Mouse (Mus musculus): ENCODE data around the gene Tbc1d15. TPM values are rescaled to one million over a fixed set of nuclear protein-coding genes. Genes with fewer than 3 reads are reported as not detected.

The Tbc1d15 gene
- polyA plus RNA-seq, 1 experiment, result 78.1 TPM

DNA sequence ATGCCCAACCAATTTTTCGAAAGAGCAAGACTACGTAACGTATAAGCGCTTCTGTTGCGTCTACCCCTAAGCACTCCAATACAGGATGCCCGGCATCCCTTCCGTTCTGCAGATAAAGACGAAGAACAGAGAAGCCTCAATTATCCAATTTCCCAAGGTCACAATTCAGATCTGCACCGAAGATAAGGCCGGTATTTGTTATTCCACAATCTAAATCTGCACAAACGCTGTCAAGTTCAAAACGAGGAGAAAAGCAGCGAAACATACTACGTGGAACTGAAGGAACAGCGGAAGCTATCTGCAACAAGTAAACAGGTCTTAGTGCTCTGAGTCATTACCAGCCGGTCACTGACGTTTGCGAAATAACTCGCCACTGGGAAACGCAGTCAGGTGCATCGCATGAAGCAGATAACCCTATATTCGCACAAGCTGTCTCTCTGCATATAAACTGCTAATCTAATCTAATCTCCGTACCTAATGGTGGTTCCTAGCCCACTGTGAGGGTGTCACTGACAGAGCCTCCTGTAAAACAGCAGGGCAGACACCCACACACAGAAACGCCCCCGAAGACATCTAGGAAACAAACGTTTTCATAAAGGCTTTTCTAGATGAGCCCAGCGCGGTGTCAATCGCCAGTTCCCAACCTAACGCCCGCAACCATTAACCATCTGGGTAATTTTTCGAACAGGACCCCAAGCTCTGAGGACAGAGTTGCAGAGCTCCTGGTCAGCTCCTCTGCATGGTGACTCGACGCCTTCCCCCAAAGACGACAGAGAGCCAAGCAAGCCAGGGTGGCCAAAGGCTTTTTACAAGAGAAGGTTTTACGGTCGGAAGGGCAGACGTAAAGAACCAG is 806 bp downstream of the Tbc1d15 start:
- H3K27ac ChIP-seq (ENCODE audit: insufficient read depth, low read depth, low read length), result peak overlapping the region; percentile 63
- H3K4me1 ChIP-seq (ENCODE audit: control insufficient read depth, insufficient read depth, low read length), result peaks cover 34% of the 10 kb centered on the region
- H3K4me3 ChIP-seq (ENCODE audit: insufficient read depth, low read length), result peak overlapping the region; percentile 74
- TF ChIP-seq CTCF (IDR thresholded peaks at IDR 0.05; ENCODE audit: low read depth, low read length), result no peak
- TF ChIP-seq POLR2A (IDR thresholded peaks at IDR 0.05; ENCODE audit: borderline replicate concordance, low read depth, low read length), result no peak

DNA sequence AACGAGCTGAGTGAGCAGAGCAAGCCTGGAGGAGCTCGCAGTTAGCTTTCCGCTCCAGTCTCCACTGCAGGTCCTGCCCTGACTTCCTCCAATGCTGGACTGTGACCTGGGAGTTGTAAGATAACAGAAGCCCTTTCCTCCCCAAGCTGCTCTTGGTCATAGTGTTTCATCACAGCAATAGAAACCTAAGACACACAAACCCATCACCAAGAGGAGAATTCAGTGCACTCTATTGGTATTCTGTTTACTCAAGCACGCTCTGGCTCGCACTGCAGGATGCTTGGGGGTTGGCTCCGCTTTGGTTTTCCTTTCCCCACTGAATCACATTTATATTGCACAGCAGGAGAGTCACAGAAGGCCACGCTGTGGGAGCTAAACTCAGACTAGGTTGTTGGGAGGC is 3.2 kb downstream of the Tbc1d15 start:
- Histone ChIP-seq H3K4me1 (ENCODE audit: control insufficient read depth, insufficient read depth, low read length) (peaks cover 39% of the 10 kb centered on the region), H3K4me3 (ENCODE audit: insufficient read depth, low read length) (no peak overlapping the region), H3K27ac (ENCODE audit: insufficient read depth, low read depth, low read length) (no peak overlapping the region)
- no peak for TF ChIP-seq CTCF (IDR thresholded peaks at IDR 0.05; ENCODE audit: low read depth, low read length)
- TF ChIP-seq POLR2A (IDR thresholded peaks at IDR 0.05; ENCODE audit: borderline replicate concordance, low read depth, low read length), result no peak

DNA sequence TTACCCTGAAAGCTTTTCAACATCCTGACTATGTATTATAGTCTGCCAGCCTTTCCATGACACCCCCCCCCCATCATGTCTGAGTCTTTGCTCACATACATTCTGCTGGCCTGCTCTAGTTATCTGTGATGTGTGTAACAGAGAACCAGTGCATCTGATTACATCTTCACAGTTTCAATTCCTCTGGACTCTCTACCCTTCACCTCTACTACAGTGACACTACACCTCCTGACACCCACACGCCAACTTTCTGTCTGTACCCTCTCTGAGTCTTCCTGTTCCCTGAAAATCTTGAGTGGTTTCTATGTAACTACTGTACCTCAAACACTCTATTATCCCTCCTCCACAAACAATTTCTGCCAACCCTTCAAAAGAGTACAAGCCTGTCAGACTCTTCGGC is 5.8 kb downstream of the Tbc1d15 start:
- TF ChIP-seq POLR2A (IDR thresholded peaks at IDR 0.05; ENCODE audit: borderline replicate concordance, low read depth, low read length), result no peak
- TF ChIP-seq CTCF (IDR thresholded peaks at IDR 0.05; ENCODE audit: low read depth, low read length), result no peak
- H3K27ac ChIP-seq (ENCODE audit: insufficient read depth, low read depth, low read length), result no peak overlapping the region
- H3K4me1 ChIP-seq (ENCODE audit: control insufficient read depth, insufficient read depth, low read length), result peaks cover 31% of the 10 kb centered on the region
- no peak overlapping the region for H3K4me3 ChIP-seq (ENCODE audit: insufficient read depth, low read length)

DNA sequence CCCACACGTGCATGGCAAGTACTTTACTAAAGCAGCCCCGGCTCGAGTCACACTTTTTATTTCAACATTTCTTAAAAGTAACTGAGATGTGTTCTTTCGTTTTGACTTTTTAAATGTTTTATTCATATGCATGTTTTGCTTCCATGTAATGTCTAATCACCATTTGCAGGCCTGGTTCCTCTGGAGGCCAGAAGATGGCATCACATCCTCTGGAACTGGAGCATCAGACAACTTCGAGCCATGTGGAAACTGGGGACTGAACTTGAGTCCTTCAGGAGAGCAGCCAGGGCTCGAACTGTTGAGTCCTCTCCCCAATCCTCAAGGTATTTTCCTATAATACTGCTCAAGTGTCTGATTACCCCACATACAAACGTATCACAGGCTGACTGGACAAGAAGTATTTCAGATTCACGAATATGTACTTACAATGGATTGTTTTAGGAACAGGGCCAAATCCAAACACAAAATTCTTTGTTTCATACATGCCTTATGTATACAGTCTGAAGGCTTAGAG is 10.1 kb downstream of the Tbc1d15 start:
- no peak overlapping the region for H3K27ac ChIP-seq (ENCODE audit: insufficient read depth, low read depth, low read length)
- TF ChIP-seq CTCF (IDR thresholded peaks at IDR 0.05; ENCODE audit: low read depth, low read length), result no peak
- TF ChIP-seq POLR2A (IDR thresholded peaks at IDR 0.05; ENCODE audit: borderline replicate concordance, low read depth, low read length), result no peak
- peaks cover 18% of the 10 kb centered on the region for H3K4me1 ChIP-seq (ENCODE audit: control insufficient read depth, insufficient read depth, low read length)
- no peak overlapping the region for H3K4me3 ChIP-seq (ENCODE audit: insufficient read depth, low read length)

DNA sequence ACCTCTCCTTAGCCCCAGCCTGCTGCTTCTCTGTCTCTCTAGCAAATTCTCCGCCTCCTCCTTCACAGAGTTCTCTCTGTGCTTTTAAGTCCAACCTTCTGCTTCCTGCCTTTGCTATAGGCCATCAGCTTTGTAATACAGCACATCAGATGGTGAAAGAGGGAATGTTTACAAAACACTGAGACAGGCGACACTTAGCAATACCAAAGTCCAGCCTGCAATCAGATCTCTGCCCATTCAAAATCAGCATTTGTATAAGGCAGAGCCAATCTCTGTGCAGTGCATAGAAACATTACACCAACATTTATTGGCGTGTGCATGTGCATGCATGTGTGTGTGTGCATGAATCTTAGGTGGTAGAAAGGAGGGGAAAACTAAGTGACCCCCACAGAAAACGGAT is 13.3 kb downstream of the Tbc1d15 start:
- H3K4me3 ChIP-seq (ENCODE audit: insufficient read depth, low read length), result no peak overlapping the region
- no peak overlapping the region for H3K27ac ChIP-seq (ENCODE audit: insufficient read depth, low read depth, low read length)
- no peak for TF ChIP-seq CTCF (IDR thresholded peaks at IDR 0.05; ENCODE audit: low read depth, low read length)
- no peak for TF ChIP-seq POLR2A (IDR thresholded peaks at IDR 0.05; ENCODE audit: borderline replicate concordance, low read depth, low read length)
- peaks cover 9% of the 10 kb centered on the region for H3K4me1 ChIP-seq (ENCODE audit: control insufficient read depth, insufficient read depth, low read length)

DNA sequence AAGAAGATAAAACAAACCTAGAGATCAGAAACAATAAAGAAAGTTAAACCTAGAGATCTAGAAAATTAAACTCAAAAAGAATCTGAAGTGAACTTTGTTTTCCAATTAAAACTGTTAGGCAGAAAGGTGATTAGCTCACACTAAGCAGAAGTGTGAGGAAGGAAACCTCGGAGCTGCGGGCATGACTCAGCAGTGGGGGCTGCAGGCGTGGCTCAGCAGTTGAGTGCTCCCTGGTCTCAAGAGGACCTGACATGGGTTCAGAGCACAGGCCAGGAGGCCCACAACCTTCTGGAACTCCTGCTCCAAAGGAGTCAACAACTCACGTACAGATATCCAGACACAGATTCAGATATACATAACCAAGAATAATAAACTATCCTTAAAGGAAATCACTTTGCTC is 14.5 kb downstream of the Tbc1d15 start:
- no peak overlapping the region for H3K4me3 ChIP-seq (ENCODE audit: insufficient read depth, low read length)
- TF ChIP-seq CTCF (IDR thresholded peaks at IDR 0.05; ENCODE audit: low read depth, low read length) (no peak), POLR2A (IDR thresholded peaks at IDR 0.05; ENCODE audit: borderline replicate concordance, low read depth, low read length) (no peak)
- no peak overlapping the region for H3K27ac ChIP-seq (ENCODE audit: insufficient read depth, low read depth, low read length)
- peaks cover 9% of the 10 kb centered on the region for H3K4me1 ChIP-seq (ENCODE audit: control insufficient read depth, insufficient read depth, low read length)

DNA sequence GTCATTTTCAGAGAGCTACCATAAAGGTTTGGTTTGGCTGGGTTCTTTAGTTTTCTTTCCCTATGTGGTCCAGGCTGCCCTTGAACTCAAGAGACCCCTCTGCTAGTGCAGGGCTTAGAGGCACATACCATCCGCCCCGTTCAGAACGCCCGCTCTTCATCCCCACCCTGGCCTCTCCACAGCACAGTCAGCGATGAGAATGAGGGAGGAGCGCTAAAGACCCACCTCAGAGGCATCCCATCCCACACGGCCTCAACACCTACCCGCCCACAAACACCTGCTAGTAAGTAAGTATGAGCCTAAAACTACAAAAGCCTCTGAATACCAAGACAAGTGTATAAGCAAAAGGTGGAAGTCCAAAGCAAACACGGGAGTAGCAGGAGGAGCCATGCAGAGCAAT is 15.8 kb downstream of the Tbc1d15 start:
- H3K4me3 ChIP-seq (ENCODE audit: insufficient read depth, low read length), result no peak overlapping the region
- peaks cover 9% of the 10 kb centered on the region for H3K4me1 ChIP-seq (ENCODE audit: control insufficient read depth, insufficient read depth, low read length)
- TF ChIP-seq POLR2A (IDR thresholded peaks at IDR 0.05; ENCODE audit: borderline replicate concordance, low read depth, low read length) (no peak), CTCF (IDR thresholded peaks at IDR 0.05; ENCODE audit: low read depth, low read length) (no peak)
- no peak overlapping the region for H3K27ac ChIP-seq (ENCODE audit: insufficient read depth, low read depth, low read length)

DNA sequence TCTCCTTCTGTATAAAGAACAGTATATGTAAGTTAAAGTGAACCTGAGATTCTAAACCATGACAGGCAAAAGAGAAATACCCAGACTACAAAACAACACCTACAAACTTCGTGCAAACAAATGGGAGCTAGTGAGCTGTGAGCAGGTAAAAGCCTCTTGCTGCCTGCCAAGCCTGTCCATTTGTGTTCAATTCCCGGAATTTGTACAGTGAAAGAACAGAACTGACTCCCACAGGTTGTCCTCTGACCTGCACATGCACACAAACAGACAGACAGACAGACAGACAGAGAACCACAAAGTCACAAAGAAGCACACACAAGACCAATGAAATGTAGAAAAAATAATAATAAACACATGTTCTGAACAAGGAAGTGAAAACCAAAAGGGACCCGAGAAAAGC is 17.5 kb downstream of the Tbc1d15 start:
- no peak overlapping the region for H3K27ac ChIP-seq (ENCODE audit: insufficient read depth, low read depth, low read length)
- H3K4me1 ChIP-seq (ENCODE audit: control insufficient read depth, insufficient read depth, low read length), result peaks cover 9% of the 10 kb centered on the region
- no peak for TF ChIP-seq CTCF (IDR thresholded peaks at IDR 0.05; ENCODE audit: low read depth, low read length)
- no peak for TF ChIP-seq POLR2A (IDR thresholded peaks at IDR 0.05; ENCODE audit: borderline replicate concordance, low read depth, low read length)
- no peak overlapping the region for H3K4me3 ChIP-seq (ENCODE audit: insufficient read depth, low read length)

DNA sequence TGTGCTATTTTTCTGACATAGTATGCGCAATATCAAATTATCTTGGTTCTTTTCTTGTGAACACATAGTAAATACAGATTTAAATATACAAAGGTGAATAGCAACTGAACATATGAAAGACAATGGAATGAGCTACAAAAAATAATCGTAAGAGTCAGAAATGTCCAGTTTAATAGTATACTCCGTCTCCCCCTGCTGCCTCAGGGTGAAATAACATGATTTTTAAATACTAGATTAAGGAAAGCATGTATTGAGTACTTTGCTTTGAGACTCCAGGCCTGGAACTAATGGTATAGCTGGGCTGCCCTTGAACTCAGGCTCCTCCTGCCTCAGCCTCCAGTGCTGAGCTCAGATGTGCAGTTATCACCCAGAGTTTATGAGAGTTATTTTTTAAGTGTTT is 18.8 kb downstream of the Tbc1d15 start:
- TF ChIP-seq POLR2A (IDR thresholded peaks at IDR 0.05; ENCODE audit: borderline replicate concordance, low read depth, low read length) (no peak), CTCF (IDR thresholded peaks at IDR 0.05; ENCODE audit: low read depth, low read length) (no peak)
- H3K27ac ChIP-seq (ENCODE audit: insufficient read depth, low read depth, low read length), result no peak overlapping the region

DNA sequence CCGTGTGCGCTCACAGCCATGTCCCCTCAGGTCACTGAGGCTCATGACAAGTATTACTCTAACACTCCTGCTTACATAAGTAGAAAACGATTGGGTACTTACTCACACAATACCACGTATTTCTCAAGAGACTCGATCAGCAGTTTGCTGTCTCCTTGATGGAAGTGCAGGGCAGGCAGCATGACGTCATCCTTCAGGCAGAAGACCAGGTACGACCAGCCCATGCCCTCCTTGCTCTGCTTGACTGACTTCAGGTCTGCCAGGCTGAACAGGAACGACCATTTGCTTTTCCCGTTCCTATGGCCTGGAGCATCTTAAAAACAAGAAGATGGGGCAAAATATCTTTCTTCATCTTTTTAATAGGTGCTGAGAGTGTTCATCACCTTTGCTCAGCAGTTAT is 22.2 kb downstream of the Tbc1d15 start:
- no peak overlapping the region for H3K4me3 ChIP-seq (ENCODE audit: insufficient read depth, low read length)
- peaks cover 3% of the 10 kb centered on the region; the same call in 1 of the 2 replicates for H3K4me1 ChIP-seq (ENCODE audit: control insufficient read depth, insufficient read depth, low read length)
- TF ChIP-seq POLR2A (IDR thresholded peaks at IDR 0.05; ENCODE audit: borderline replicate concordance, low read depth, low read length) (no peak), CTCF (IDR thresholded peaks at IDR 0.05; ENCODE audit: low read depth, low read length) (no peak)
- H3K27ac ChIP-seq (ENCODE audit: insufficient read depth, low read depth, low read length), result no peak overlapping the region

More for the DNA sequence above, 18.8 kb downstream of the Tbc1d15 start:
- peaks cover 9% of the 10 kb centered on the region for H3K4me1 ChIP-seq (ENCODE audit: control insufficient read depth, insufficient read depth, low read length)
- no peak overlapping the region for H3K4me3 ChIP-seq (ENCODE audit: insufficient read depth, low read length)
